Mouse (Mus musculus): ENCODE results near the gene Tspo2.

The Tspo2 gene

GRCm38 (mm10) chr17:48419571-48419970 lies 31.8 kb downstream of the Tspo2 start:
- in situ Hi-C loops (cut with MboI, MseI), result no loop called here

- in situ Hi-C loops (cut with MboI, MseI), result no loop called here
Measured at GRCm38 (mm10) chr17:48418781-48419180, 32.5 kb downstream of the Tspo2 start.

- in situ Hi-C loops (cut with MboI, MseI), result no loop called here
Measured at GRCm38 (mm10) chr17:48418174-48418573, 33.1 kb downstream of the Tspo2 start.

- in situ Hi-C loops (cut with MboI, MseI), result no loop called here
Measured at GRCm38 (mm10) chr17:48417521-48417920, 33.8 kb downstream of the Tspo2 start.

GRCm38 (mm10) chr17:48416425-48417195 lies 34.7 kb downstream of the Tspo2 start:
- in situ Hi-C loops (cut with MboI, MseI), result no loop called here

GRCm38 (mm10) chr17:48416011-48416410 lies 35.3 kb downstream of the Tspo2 start:
- in situ Hi-C loops (cut with MboI, MseI), result no loop called here

- in situ Hi-C loops (cut with MboI, MseI), result no loop called here
Measured at GRCm38 (mm10) chr17:48411241-48411640, 40.1 kb downstream of the Tspo2 start.

- in situ Hi-C loops (cut with MboI, MseI), result no loop called here
Measured at GRCm38 (mm10) chr17:48410299-48410785, 41.0 kb downstream of the Tspo2 start.

GRCm38 (mm10) chr17:48409380-48410298 lies 41.7 kb downstream of the Tspo2 start, which contains the start of the genes Nfya and Oard1:
Gene Nfya, minus strand, starts transcription at chr17:48409906.
Gene Oard1, plus strand, starts transcription at chr17:48410014.
- in situ Hi-C loops (cut with MboI, MseI), result no loop called here

- in situ Hi-C loops (cut with MboI, MseI), result no loop called here
Measured at GRCm38 (mm10) chr17:48408526-48409291, 42.6 kb downstream of the Tspo2 start.

- in situ Hi-C loops (cut with MboI, MseI), result no loop called here
Measured at GRCm38 (mm10) chr17:48407910-48408525, 43.3 kb downstream of the Tspo2 start.

GRCm38 (mm10) chr17:48407154-48407553 lies 44.2 kb downstream of the Tspo2 start:
- in situ Hi-C loops (cut with MboI, MseI), result no loop called here

- in situ Hi-C loops (cut with MboI, MseI), result no loop called here
Measured at GRCm38 (mm10) chr17:48404706-48405105, 46.6 kb downstream of the Tspo2 start.

- in situ Hi-C loops (cut with MboI, MseI), result no loop called here
Measured at GRCm38 (mm10) chr17:48403848-48404247, 47.5 kb downstream of the Tspo2 start.

- in situ Hi-C loops (cut with MboI, MseI), result no loop called here
Measured at GRCm38 (mm10) chr17:48402751-48403150, 48.6 kb downstream of the Tspo2 start.

GRCm38 (mm10) chr17:48401710-48402109 lies 49.6 kb downstream of the Tspo2 start:
- in situ Hi-C loops (cut with MboI, MseI), result no loop called here
